Mouse (Mus musculus) macrophage (primary cell): Measurements from ENCODE around the gene Cobll1. TPM values are rescaled to one million over a fixed set of nuclear protein-coding genes. Genes with fewer than 3 reads are reported as not detected.

Source experiments
- H3K27ac ChIP-seq: fragments of 350-480 bp; formaldehyde crosslinking; 2 replicates; pipeline ENCODE4 v1.9.0; 2021
- H3K36me3 ChIP-seq: fragments of 350-480 bp; formaldehyde crosslinking; 2 replicates; pipeline ENCODE4 v1.9.0; 2021; ENCODE audit errors: inconsistent target
- H3K4me3 ChIP-seq: fragments of 350-480 bp; formaldehyde crosslinking; 2 replicates; pipeline ENCODE4 v1.9.0; 2021; ENCODE audit errors: inconsistent target
- H3K79me2 ChIP-seq: fragments of 350-480 bp; formaldehyde crosslinking; 2 replicates; pipeline ENCODE4 v1.9.0; 2021; ENCODE audit errors: inconsistent target
- WGBS: methylation state at CpG from one replicate; pipeline ENCODE4 v1.1.7; 2026; ENCODE audit warnings: inconsistent platforms; ENCODE audit not compliant: missing documents; 5-methylcytosine and 5-hydroxymethylcytosine counted together
- polyA plus RNA-seq: library from polyadenylated mRNA; stranded (reverse); fragments of 250-400 nt; gene quantifications from 3 replicates; pipeline ENCODE4 v1.2.4, GENCODE M21; 2018; ENCODE audit warnings: inconsistent platforms

The Cobll1 gene
- polyA plus RNA-seq, 1 experiment from 2014 or later: 0.40 TPM

- no peaks in the 10 kb centered on the region for H3K36me3 ChIP-seq
- H3K27ac ChIP-seq: no peak overlapping the region
- WGBS: 91% methylated on average over 12 of the region's 12 CpGs
- no peak overlapping the region for H3K4me3 ChIP-seq
- no peaks in the 10 kb centered on the region for H3K79me2 ChIP-seq
Observed at GRCm38 (mm10) chr2:65126141-65126783, 112.9 kb downstream of the Cobll1 start.

DNA sequence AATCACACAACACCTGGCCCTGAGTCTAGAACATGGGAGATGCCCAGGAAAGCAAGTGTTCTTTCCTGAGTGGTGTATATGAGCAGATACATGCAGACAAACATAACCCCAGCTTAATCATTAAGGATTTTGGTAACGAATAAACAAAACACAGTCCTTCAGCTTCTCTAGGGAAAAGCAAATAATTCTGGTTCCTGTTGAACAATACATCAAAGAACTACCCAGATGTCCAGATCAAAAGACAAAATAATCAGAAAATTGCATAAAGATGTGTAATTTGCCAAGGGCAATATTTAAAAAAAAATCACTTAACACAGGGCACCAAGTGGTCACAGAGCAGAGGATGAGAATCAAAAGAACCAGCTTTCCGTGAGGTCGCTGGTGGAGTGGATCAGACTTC is 115.5 kb downstream of the Cobll1 start:
- Histone ChIP-seq H3K4me3 (no peak overlapping the region), H3K36me3 (no peaks in the 10 kb centered on the region), H3K79me2 (no peaks in the 10 kb centered on the region), H3K27ac (no peak overlapping the region)
- 100% methylated on average over 3 of the region's 3 CpGs for WGBS

- Histone ChIP-seq H3K27ac (no peak overlapping the region), H3K79me2 (no peaks in the 10 kb centered on the region), H3K36me3 (no peaks in the 10 kb centered on the region), H3K4me3 (no peak overlapping the region)
- 18% methylated on average over 1 of the region's 1 CpGs for WGBS
Observed at GRCm38 (mm10) chr2:65121435-65121834, 117.8 kb downstream of the Cobll1 start.

DNA sequence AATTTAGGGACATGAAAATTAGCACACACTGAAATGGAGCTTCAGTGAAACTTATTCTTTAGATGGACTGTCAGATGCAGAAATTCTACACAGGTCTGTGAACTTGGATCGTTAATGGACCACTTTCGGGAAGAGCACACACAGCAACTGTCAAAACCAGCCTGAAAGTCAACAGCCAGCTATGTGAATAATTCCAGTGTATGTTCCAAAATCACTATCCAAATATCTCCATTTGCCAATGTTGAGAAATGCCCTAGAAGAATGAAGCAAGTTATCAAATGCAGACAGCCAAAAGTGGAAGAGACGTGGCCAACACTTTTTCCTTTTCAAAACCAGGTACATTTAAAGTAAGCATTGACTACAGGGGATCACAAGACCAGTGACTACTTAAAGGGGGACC is 118.2 kb downstream of the Cobll1 start:
- no peaks in the 10 kb centered on the region for H3K36me3 ChIP-seq
- no peak overlapping the region for H3K4me3 ChIP-seq
- WGBS: 65% methylated on average over 3 of the region's 3 CpGs
- no peaks in the 10 kb centered on the region for H3K79me2 ChIP-seq
- H3K27ac ChIP-seq: no peak overlapping the region

DNA sequence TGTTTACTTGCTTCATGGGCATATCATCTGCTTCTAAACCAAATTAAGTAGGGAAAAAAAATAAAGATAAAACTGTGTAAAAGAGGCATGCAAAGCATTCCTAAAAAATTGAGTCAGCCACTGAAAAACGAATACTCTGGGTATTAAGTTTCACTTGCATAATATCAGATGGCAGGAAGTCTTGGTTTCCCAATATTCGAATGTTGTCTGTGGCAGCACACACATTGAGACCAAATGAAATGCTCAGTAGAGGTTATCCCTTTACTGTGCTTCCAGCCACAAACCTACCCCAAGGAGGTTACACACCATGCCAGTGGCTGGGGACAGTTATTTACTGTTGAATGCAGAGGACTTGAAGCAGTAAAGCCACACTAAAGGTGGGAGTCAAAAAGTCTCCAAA is 119.1 kb downstream of the Cobll1 start:
- WGBS: 7% methylated on average over 2 of the region's 2 CpGs
- H3K36me3 ChIP-seq: no peaks in the 10 kb centered on the region
- no peak overlapping the region for H3K4me3 ChIP-seq
- H3K27ac ChIP-seq: no peak overlapping the region
- no peaks in the 10 kb centered on the region for H3K79me2 ChIP-seq

GRCm38 (mm10) chr2:65119667-65120066 is 119.5 kb downstream of the Cobll1 start:
- Histone ChIP-seq H3K4me3 (no peak overlapping the region), H3K79me2 (no peaks in the 10 kb centered on the region), H3K36me3 (no peaks in the 10 kb centered on the region), H3K27ac (no peak overlapping the region)
- 80% methylated on average over 8 of the region's 8 CpGs for whole genome bisulfite sequencing

- no peak overlapping the region for H3K4me3 ChIP-seq
- H3K79me2 ChIP-seq: no peaks in the 10 kb centered on the region
- H3K27ac ChIP-seq: no peak overlapping the region
- H3K36me3 ChIP-seq: no peaks in the 10 kb centered on the region
- WGBS: 92% methylated on average over 2 of the region's 2 CpGs
Observed at GRCm38 (mm10) chr2:65119076-65119475, 120.1 kb downstream of the Cobll1 start.

DNA sequence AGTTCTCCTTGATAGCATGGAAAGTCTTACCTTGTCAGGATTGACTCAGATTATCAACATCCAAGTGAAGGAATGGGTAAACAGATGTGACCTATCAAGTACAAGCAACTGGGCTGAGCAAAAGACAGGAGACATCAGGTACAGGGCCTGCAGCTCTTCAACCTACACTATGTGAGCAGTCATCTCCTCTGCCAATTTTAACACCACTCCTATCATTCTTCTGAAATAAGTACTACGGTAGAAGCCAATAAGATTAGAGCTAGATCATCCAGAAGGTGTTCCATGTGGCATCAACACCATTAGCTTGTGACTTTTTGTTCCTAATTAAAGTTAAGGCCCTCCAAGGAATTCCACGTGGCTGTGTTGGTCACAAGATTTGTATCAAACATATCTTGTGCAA is 121.3 kb downstream of the Cobll1 start:
- WGBS: 89% methylated on average over 2 of the region's 2 CpGs
- Histone ChIP-seq H3K79me2 (no peaks in the 10 kb centered on the region), H3K4me3 (no peak overlapping the region), H3K27ac (no peak overlapping the region), H3K36me3 (no peaks in the 10 kb centered on the region)

DNA sequence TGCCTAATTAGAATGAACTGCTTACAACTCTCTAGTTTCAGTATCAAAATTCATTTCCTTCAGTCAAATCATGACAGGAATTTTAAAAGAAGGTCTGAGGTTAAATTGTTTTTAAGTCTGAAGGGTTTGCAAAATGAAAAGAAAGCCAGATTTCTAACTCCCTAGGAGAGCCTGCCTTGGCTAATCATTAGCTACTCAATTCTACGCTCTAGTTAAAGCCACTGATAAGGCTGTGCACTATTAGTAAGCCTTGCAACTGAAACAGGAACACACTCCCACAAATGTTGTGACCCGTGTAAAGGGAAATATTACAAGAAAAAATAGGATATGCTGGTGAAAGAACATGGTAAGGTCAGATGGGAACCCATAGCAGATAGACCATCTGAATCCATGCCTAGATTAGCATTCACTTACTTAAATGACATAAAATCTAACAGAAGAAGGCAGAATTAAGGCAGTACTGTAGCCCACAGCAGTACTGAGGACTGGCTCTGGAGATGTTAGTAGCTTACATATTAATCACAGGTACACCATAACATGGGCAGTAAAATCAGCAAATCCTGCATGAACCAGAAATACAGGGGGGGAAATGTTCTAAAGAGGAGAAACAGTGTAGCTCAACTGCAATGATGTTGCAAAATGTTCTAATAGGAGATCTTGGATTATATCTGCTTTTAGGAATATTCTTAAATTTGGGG is 122.6 kb downstream of the Cobll1 start:
- H3K79me2 ChIP-seq: no peaks in the 10 kb centered on the region
- H3K36me3 ChIP-seq: no peaks in the 10 kb centered on the region
- H3K27ac ChIP-seq: no peak overlapping the region
- WGBS: 57% methylated on average over 2 of the region's 2 CpGs
- no peak overlapping the region for H3K4me3 ChIP-seq

GRCm38 (mm10) chr2:65113191-65113590 is 126.0 kb downstream of the Cobll1 start:
- 61% methylated on average over 4 of the region's 4 CpGs for WGBS
- no peak overlapping the region for H3K4me3 ChIP-seq
- H3K79me2 ChIP-seq: no peaks in the 10 kb centered on the region
- no peaks in the 10 kb centered on the region for H3K36me3 ChIP-seq
- no peak overlapping the region for H3K27ac ChIP-seq

DNA sequence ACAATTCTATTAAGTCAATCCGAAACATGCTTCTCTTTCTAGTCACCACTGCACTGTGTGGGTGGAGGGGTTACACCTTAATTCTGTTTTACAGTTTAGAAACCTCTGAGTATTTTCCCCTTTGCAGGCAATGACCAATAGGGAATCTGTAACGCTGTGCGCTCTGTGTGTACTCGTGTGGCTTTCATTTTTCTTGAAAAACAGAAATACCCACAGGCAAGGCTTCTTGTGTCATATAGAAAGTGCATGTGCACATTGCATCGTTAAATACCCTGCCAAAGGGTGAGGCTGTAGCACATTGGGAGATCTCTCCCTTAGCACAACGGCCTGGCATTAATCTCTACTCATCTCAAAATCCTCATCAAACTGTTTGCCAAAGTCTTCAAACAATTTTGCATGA is 134.6 kb downstream of the Cobll1 start:
- Histone ChIP-seq H3K27ac (no peak overlapping the region), H3K4me3 (no peak overlapping the region), H3K36me3 (no peaks in the 10 kb centered on the region), H3K79me2 (no peaks in the 10 kb centered on the region)
- WGBS: 94% methylated on average over 6 of the region's 6 CpGs

- H3K79me2 ChIP-seq: no peaks in the 10 kb centered on the region
- 96% methylated on average over 3 of the region's 3 CpGs for WGBS
- H3K4me3 ChIP-seq: no peak overlapping the region
- H3K27ac ChIP-seq: no peak overlapping the region
- no peaks in the 10 kb centered on the region for H3K36me3 ChIP-seq
Observed at GRCm38 (mm10) chr2:65103801-65104200, 135.4 kb downstream of the Cobll1 start.

GRCm38 (mm10) chr2:65101388-65101787 is 137.8 kb downstream of the Cobll1 start:
- H3K36me3 ChIP-seq: no peaks in the 10 kb centered on the region
- WGBS: 5% methylated on average over 2 of the region's 2 CpGs

GRCm38 (mm10) chr2:65100001-65100400 is 139.2 kb downstream of the Cobll1 start:
- WGBS: 91% methylated on average over 1 of the region's 1 CpGs
- no peaks in the 10 kb centered on the region for H3K79me2 ChIP-seq
- no peak overlapping the region for H3K4me3 ChIP-seq
- no peaks in the 10 kb centered on the region for H3K36me3 ChIP-seq
- H3K27ac ChIP-seq: no peak overlapping the region

More at GRCm38 (mm10) chr2:65101388-65101787, 137.8 kb downstream of the Cobll1 start:
- Histone ChIP-seq H3K4me3 (no peak overlapping the region), H3K79me2 (no peaks in the 10 kb centered on the region), H3K27ac (no peak overlapping the region)

- 94% methylated on average over 6 of the region's 6 CpGs for WGBS
- Histone ChIP-seq H3K27ac (no peak overlapping the region), H3K4me3 (no peak overlapping the region), H3K36me3 (no peaks in the 10 kb centered on the region), H3K79me2 (no peaks in the 10 kb centered on the region)
Observed at GRCm38 (mm10) chr2:65095571-65095970, 143.6 kb downstream of the Cobll1 start.
